Mouse (Mus musculus): ENCODE results near the gene Cd96.

Cd96 gene

DNA sequence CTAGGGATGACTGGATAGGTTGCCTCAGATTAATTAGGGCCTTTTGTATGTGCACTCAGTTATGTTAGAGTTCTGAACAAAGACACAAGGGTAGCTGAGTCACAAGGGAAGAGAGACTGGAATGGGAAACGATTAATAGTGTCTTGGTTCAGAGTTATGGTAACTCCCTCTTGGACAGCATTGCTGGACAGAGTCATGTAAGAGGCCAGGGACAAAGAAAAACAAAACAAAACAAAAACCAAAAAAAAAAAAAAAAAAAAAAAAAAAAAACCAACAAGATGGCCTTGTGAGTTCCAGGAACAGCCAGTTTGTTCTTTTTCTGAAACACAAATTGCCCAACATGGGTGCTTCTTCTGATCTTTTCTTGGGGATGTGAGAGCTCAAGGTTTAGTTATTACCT lies 133.8 kb downstream of the Cd96 start:
- DNase-seq (ENCODE audit: low read depth, low spot score): no peak
